Mouse (Mus musculus) limb, embryonic 14.5 days (tissue): ENCODE data around the gene Prkce. TPM values are rescaled to one million over a fixed set of nuclear protein-coding genes. Genes with fewer than 3 reads are reported as not detected.

Experiments
- ATAC-seq: fragments of 200-750 bp; cut with Nextera tagmentation; 2 replicates; pipeline ENCODE4 v1.8.0; 2017; ENCODE audit warnings: low read depth, moderate number of reproducible peaks, moderate TSS enrichment; ENCODE audit not compliant: low FRiP score
- DNase-seq: peaks from one replicate; pipeline ENCODE4 v3.0.0-alpha.2; 2015; ENCODE audit warnings: low spot score
- H3K27ac ChIP-seq: fragments of 300-500 bp; sonication (generic); replicated peaks from 2 replicates; pipeline ENCODE4 v1.5.1; 2014; ENCODE audit warnings: low read depth, mild to moderate bottlenecking, low read length, moderate library complexity, mixed read lengths
- H3K27me3 ChIP-seq: fragments of 300-500 bp; sonication (generic); 2 replicates; pipeline ENCODE4 v1.6.1; 2014; ENCODE audit warnings: low read length, mixed read lengths; ENCODE audit not compliant: control insufficient read depth, insufficient read depth
- H3K36me3 ChIP-seq: fragments of 300-500 bp; sonication (generic); 2 replicates; pipeline ENCODE4 v1.6.1; 2014; ENCODE audit warnings: mild to moderate bottlenecking, low read length, moderate library complexity, mixed read lengths; ENCODE audit not compliant: control insufficient read depth, insufficient read depth
- H3K4me1 ChIP-seq: fragments of 300-500 bp; sonication (generic); 2 replicates; pipeline ENCODE4 v1.6.1; 2014; ENCODE audit warnings: antibody characterized with exemption, low read length, mixed read lengths; ENCODE audit not compliant: control insufficient read depth, insufficient read depth
- H3K4me2 ChIP-seq: fragments of 300-500 bp; sonication (generic); replicated peaks from 2 replicates; pipeline ENCODE4 v1.6.1; 2014; ENCODE audit warnings: low read depth, mild to moderate bottlenecking, low read length, moderate library complexity; ENCODE audit not compliant: severe bottlenecking
- H3K4me3 ChIP-seq: fragments of 300-500 bp; sonication (generic); replicated peaks from 2 replicates; pipeline ENCODE4 v1.5.1; 2014; ENCODE audit warnings: low read length
- H3K9ac ChIP-seq: fragments of 300-500 bp; sonication (generic); 2 replicates; pipeline ENCODE4 v1.6.1; 2014; ENCODE audit warnings: mild to moderate bottlenecking, low read depth, low read length, moderate library complexity; ENCODE audit not compliant: severe bottlenecking
- H3K9me3 ChIP-seq: fragments of 300-500 bp; sonication (generic); 2 replicates; pipeline ENCODE4 v1.6.1; 2016; ENCODE audit warnings: low read length; ENCODE audit not compliant: control insufficient read depth
- POLR2A ChIP-seq: fragments of 200-500 bp; IDR thresholded peaks from 2 replicates; pipeline ENCODE4 v1.8.0; 2012; ENCODE audit warnings: inconsistent platforms, mild to moderate bottlenecking, moderate library complexity, borderline replicate concordance; ENCODE audit not compliant: insufficient read depth, insufficient read length; ENCODE audit errors: extremely low read depth
- WGBS: fragments of 180-500 bp; shearing (Covaris S2); extraction: QIAGEN DNeasy Blood & Tissue Kit; methylation state at CpG from one replicate; pipeline ENCODE4 v1.1.7; 2014; 5-methylcytosine and 5-hydroxymethylcytosine counted together
- polyA plus RNA-seq, 2 experiments: library from polyadenylated mRNA; depleted of rRNA in 1 of 2; stranded (reverse) in 1 of 2; unstranded in 1 of 2; fragments of >200 nt; fragmentation: Nextera tagmentation in 1 of 2; extraction: Ambion mirVana in 1 of 2; gene quantifications; 2 replicates each; pipeline versions ENCODE4 v1.2.1 to v1.2.3; 2012 to 2014

Gene Prkce
- polyA plus RNA-seq, 2 experiments, result 4.7 to 9.3 TPM

DNA sequence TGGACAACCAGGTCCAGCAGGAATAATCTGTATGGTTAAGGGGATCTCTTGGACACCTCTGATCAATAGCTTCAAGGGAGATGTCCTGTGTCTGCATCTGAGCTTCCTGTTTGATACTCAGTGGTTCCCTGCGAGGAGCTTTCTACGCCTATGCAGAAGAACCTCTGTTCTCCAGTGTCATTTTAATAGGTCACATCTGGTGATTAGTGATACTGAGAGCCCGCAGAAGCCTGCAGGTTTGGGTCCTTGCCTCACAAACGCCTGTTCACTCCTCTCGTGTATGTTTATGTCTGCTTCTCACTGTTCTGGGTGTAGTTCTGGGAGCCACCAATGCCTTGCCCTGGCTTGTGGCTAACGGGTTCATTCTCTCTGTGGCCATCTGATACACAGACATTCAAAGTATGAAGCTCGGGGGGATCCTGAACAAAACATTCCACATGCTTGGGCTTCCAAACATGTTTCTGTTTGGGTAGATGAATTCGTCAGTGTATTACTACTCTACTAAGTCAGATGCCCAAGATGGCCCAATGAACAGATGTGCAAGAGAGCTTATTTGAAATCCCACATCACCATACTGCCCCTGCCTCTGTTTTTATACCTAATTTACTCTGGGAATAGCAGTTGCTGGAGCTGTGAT, 202.6 kb downstream of the Prkce start:
- H3K4me3 ChIP-seq, result no peak overlapping the region
- no peak overlapping the region for H3K9ac ChIP-seq
- no peak for TF ChIP-seq POLR2A
- no peaks in the 10 kb centered on the region for H3K27me3 ChIP-seq
- ATAC-seq, result no peak
- H3K27ac ChIP-seq, result no peak overlapping the region
- H3K36me3 ChIP-seq, result no peaks in the 10 kb centered on the region
- H3K4me2 ChIP-seq, result no peak overlapping the region
- 37% methylated on average over 8 of the region's 8 CpGs for WGBS
- no peaks in the 10 kb centered on the region for H3K9me3 ChIP-seq
- H3K4me1 ChIP-seq, result peaks cover 31% of the 10 kb centered on the region
- no peak for DNase-seq

DNA sequence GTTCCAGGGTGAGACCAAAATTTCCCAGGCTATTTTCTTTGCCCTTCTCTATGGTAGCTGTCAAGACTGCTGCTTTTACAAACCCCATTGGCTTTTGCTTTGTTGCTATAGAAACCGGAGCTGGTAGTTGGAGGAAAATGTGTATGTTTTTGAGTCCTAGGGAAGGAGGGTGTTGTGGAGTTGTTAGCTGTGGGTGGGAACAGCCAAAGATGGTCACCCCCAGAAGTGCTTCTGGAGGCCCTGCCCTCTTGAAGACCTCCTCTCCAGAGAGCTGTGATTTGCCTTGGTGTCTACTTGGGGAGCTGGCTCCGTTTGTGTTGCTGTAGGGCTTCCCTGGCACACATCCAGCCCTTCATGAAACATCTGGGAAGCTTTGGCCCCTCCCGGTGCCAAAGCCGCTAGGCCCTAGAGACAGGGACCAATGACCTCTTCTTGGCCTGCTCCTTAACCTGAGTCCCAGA, 203.5 kb downstream of the Prkce start:
- Histone ChIP-seq H3K9me3 (no peaks in the 10 kb centered on the region), H3K4me2 (no peak overlapping the region), H3K4me3 (no peak overlapping the region), H3K36me3 (no peaks in the 10 kb centered on the region), H3K27ac (no peak overlapping the region), H3K9ac (no peak overlapping the region), H3K4me1 (peaks cover 31% of the 10 kb centered on the region), H3K27me3 (no peaks in the 10 kb centered on the region)
- 49% methylated on average over 4 of the region's 4 CpGs for WGBS
- ATAC-seq, result peak; percentile 19; the same call in 1 of the 2 replicates
- TF ChIP-seq POLR2A, result no peak
- peak; percentile 46 for DNase-seq

DNA sequence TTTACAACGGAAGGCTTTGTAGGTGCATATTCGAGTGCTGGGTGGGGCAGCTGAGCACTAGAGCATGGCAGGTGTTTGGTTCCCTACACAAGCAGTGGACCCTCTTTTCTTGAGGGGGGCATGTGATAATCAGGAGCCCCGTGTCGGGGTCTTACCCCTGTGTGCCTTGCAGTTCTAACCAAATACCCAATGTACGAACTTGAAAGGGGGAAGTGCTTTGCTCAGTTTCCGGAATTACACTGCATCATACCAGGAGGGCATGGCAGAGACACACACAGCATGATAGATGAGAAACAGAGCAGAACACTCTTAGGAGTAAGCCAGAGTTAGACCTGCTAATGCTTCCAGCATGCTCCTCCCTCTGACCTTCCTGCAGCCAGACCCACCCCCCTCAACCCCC, 208.8 kb downstream of the Prkce start:
- no peak for TF ChIP-seq POLR2A
- H3K4me2 ChIP-seq, result no peak overlapping the region
- no peak for ATAC-seq
- no peaks in the 10 kb centered on the region for H3K9me3 ChIP-seq
- DNase-seq, result no peak
- no peaks in the 10 kb centered on the region for H3K27me3 ChIP-seq
- WGBS, result 84% methylated on average over 6 of the region's 6 CpGs
- H3K4me1 ChIP-seq, result peaks cover 19% of the 10 kb centered on the region
- no peak overlapping the region for H3K27ac ChIP-seq
- no peaks in the 10 kb centered on the region for H3K36me3 ChIP-seq
- no peak overlapping the region for H3K9ac ChIP-seq
- H3K4me3 ChIP-seq, result no peak overlapping the region

DNA sequence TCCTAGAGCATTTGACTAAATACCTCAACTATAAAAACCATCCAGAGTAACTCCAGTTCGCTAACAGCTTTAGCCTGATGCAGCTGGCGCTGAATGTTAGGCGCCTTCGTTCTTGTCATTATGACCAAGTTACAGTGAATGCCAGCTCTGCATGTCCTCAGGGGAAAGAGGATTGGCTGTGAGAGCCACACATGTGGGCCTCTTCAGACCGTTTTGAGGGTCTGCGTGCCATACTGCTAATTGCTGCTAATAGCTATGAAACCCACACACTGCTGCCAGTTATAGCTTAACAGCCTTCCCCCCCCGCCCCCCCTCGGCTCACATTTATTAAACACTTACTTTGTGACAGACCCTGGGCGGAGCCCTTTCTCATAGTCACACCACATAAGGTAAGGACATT, 210.3 kb downstream of the Prkce start:
- H3K4me2 ChIP-seq, result no peak overlapping the region
- 46% methylated on average over 9 of the region's 9 CpGs for WGBS
- DNase-seq (peak; percentile 40), ATAC-seq (no peak)
- no peak overlapping the region for H3K9ac ChIP-seq
- no peak overlapping the region for H3K4me3 ChIP-seq
- no peak overlapping the region for H3K27ac ChIP-seq
- H3K36me3 ChIP-seq, result no peaks in the 10 kb centered on the region
- peaks cover 15% of the 10 kb centered on the region for H3K4me1 ChIP-seq
- TF ChIP-seq POLR2A, result no peak
- no peaks in the 10 kb centered on the region for H3K27me3 ChIP-seq
- H3K9me3 ChIP-seq, result no peaks in the 10 kb centered on the region

DNA sequence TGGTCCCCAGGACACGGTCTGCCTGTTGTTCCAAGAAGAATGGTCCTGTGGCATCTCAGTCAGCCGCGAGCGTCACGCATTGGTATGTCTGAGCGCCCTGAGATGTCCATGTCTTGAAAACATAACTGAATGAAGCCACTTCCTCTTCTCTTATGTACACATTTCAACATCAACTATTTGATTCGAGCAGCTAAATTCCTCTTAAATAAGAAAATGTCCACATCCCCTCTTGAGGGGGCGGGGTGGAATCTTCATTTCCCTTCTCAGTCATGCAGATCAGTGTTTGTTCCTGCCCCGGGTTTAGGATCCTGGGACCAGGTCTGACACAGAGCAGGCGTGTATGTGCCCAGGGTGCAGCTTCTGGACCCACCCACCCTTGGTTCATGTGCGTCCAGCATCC, 211.0 kb downstream of the Prkce start:
- no peaks in the 10 kb centered on the region for H3K27me3 ChIP-seq
- no peak overlapping the region for H3K9ac ChIP-seq
- H3K36me3 ChIP-seq, result no peaks in the 10 kb centered on the region
- DNase-seq (no peak), ATAC-seq (no peak)
- no peak overlapping the region for H3K4me3 ChIP-seq
- H3K9me3 ChIP-seq, result no peaks in the 10 kb centered on the region
- H3K27ac ChIP-seq, result no peak overlapping the region
- peaks cover 13% of the 10 kb centered on the region for H3K4me1 ChIP-seq
- TF ChIP-seq POLR2A, result no peak
- no peak overlapping the region for H3K4me2 ChIP-seq
- WGBS, result 89% methylated on average over 11 of the region's 11 CpGs
